Mouse (Mus musculus) MEL (cell line): Measurements from ENCODE around the gene Iqcd. TPM values are rescaled to one million over a fixed set of nuclear protein-coding genes. Genes with fewer than 3 reads are reported as not detected.

Experiments
- DNase-seq: peaks from one replicate; pipeline ENCODE4 v3.0.0; 2011; ENCODE audit warnings: low read depth, low spot score
- H3K27ac ChIP-seq: 2 replicates; pipeline ENCODE4 v1.5.1; 2012; ENCODE audit warnings: low read depth, mild to moderate bottlenecking, control low read depth, low read length, moderate library complexity; ENCODE audit not compliant: control insufficient read depth
- H3K27me3 ChIP-seq, 2 experiments: fragments of 150-350 bp in 1 of 2; sonication (generic) in 1 of 2; 2 replicates each; pipeline ENCODE4 v1.6.1; 2012; ENCODE audit warnings: low read length in 2 of 2, mild to moderate bottlenecking in 2 of 2, improper control_type of control experiment in 1 of 2, moderate library complexity in 1 of 2; ENCODE audit not compliant: insufficient read depth in 2 of 2, control insufficient read depth in 1 of 2
- H3K36me3 ChIP-seq, 2 experiments: 2 replicates each; pipeline ENCODE4 v1.6.1; 2012 to 2014; ENCODE audit warnings: low read length in 2 of 2, improper control_type of control experiment in 1 of 2, inconsistent platforms in 1 of 2, mild to moderate bottlenecking in 1 of 2; ENCODE audit not compliant: insufficient read depth in 2 of 2, control insufficient read depth in 1 of 2
- H3K4me1 ChIP-seq, 2 experiments: fragments of 150-350 bp in 1 of 2; sonication (generic) in 1 of 2; 2 replicates each; pipeline ENCODE4 v1.6.1; 2012; ENCODE audit warnings: low read length in 2 of 2, improper control_type of control experiment in 1 of 2, mild to moderate bottlenecking in 1 of 2; ENCODE audit not compliant: insufficient read depth in 2 of 2, control insufficient read depth in 1 of 2
- H3K4me3 ChIP-seq, 2 experiments: fragments of 150-350 bp in 1 of 2; sonication (generic) in 1 of 2; 2 replicates each; pipeline ENCODE4 v1.5.1; 2012; ENCODE audit warnings: low read depth in 2 of 2, low read length in 2 of 2, mild to moderate bottlenecking in 2 of 2, moderate library complexity in 2 of 2, control low read depth in 1 of 2, improper control_type of control experiment in 1 of 2; ENCODE audit not compliant: control insufficient read depth in 1 of 2, insufficient read depth in 1 of 2
- H3K79me2 ChIP-seq: 2 replicates; pipeline ENCODE4 v1.6.1; 2012; ENCODE audit warnings: mild to moderate bottlenecking, low read length, moderate library complexity; ENCODE audit not compliant: control insufficient read depth, poor library complexity, insufficient read depth
- H3K9ac ChIP-seq: 2 replicates; pipeline ENCODE4 v1.6.1; 2012; ENCODE audit warnings: low read depth, mild to moderate bottlenecking, control low read depth, low read length, moderate library complexity; ENCODE audit not compliant: control insufficient read depth, poor library complexity, severe bottlenecking
- H3K9me3 ChIP-seq: fragments of 150-350 bp; sonication (generic); replicated peaks from 2 replicates; pipeline ENCODE4 v1.6.1; 2012; ENCODE audit warnings: mild to moderate bottlenecking, low read length, improper control_type of control experiment, moderate library complexity; ENCODE audit not compliant: insufficient read depth
- BHLHE40 ChIP-seq: IDR thresholded peaks from 2 replicates; pipeline ENCODE4 v1.6.1; 2012; ENCODE audit warnings: low read depth, mild to moderate bottlenecking, inconsistent platforms, low read length, improper control_type of control experiment, borderline replicate concordance
- CTCF ChIP-seq, 3 experiments: IDR thresholded peaks in 2 of 3; conservative IDR thresholded peaks in 1 of 3; 2 replicates each; pipeline ENCODE4 v1.5.1; 2011 to 2012; ENCODE audit warnings: low read length in 3 of 3, low read depth in 2 of 3, mild to moderate bottlenecking in 2 of 3, improper control_type of control experiment in 1 of 3, inconsistent platforms in 1 of 3, mixed read lengths in 1 of 3, moderate library complexity in 1 of 3; ENCODE audit not compliant: control insufficient read depth in 1 of 3, insufficient read depth in 1 of 3, poor library complexity in 1 of 3, severe bottlenecking in 1 of 3
- E2F4 ChIP-seq: IDR thresholded peaks from 2 replicates; pipeline ENCODE4 v1.6.1; 2011; ENCODE audit warnings: low read depth, low read length, improper control_type of control experiment, borderline replicate concordance
- ELF1 ChIP-seq: IDR thresholded peaks from 2 replicates; pipeline ENCODE4 v1.6.1; 2014; ENCODE audit warnings: low read depth, mild to moderate bottlenecking, inconsistent platforms, low read length, improper control_type of control experiment, moderate library complexity
- EP300 ChIP-seq, 2 experiments: IDR thresholded peaks; 2 replicates each; pipeline ENCODE4 v1.6.1; 2011; ENCODE audit warnings: improper control_type of control experiment in 2 of 2, low read length in 2 of 2, low read depth in 1 of 2, mild to moderate bottlenecking in 1 of 2
- ETS1 ChIP-seq: IDR thresholded peaks from 2 replicates; pipeline ENCODE4 v1.6.1; 2012; ENCODE audit warnings: low read depth, mild to moderate bottlenecking, inconsistent platforms, low read length, improper control_type of control experiment, moderate library complexity
- HCFC1 ChIP-seq: IDR thresholded peaks from 2 replicates; pipeline ENCODE4 v1.6.1; 2012; ENCODE audit warnings: low read depth, mild to moderate bottlenecking, inconsistent platforms, low read length, improper control_type of control experiment, moderate library complexity
- KAT2A ChIP-seq: conservative IDR thresholded peaks from 2 replicates; pipeline ENCODE4 v1.6.1; 2012; ENCODE audit warnings: low read depth, low read length, improper control_type of control experiment, inconsistent platforms
- MXI1 ChIP-seq: IDR thresholded peaks from 2 replicates; pipeline ENCODE4 v1.6.1; 2011; ENCODE audit warnings: mild to moderate bottlenecking, low read depth, low read length, improper control_type of control experiment
- MYB ChIP-seq: IDR thresholded peaks from 2 replicates; pipeline ENCODE4 v1.6.1; 2011; ENCODE audit warnings: mild to moderate bottlenecking, low read depth, low read length, improper control_type of control experiment
- NELFE ChIP-seq: IDR thresholded peaks from 2 replicates; pipeline ENCODE4 v1.6.1; 2011; ENCODE audit warnings: low read depth, low read length, improper control_type of control experiment
- POLR2A ChIP-seq, 2 experiments: IDR thresholded peaks; 2 replicates each; pipeline ENCODE4 v1.6.1; 2011 to 2012; ENCODE audit warnings: low read length in 2 of 2, mild to moderate bottlenecking in 2 of 2, control low read depth in 1 of 2, improper control_type of control experiment in 1 of 2, low read depth in 1 of 2, moderate library complexity in 1 of 2; ENCODE audit not compliant: control insufficient read depth in 1 of 2, insufficient read depth in 1 of 2, poor library complexity in 1 of 2
- POLR2AphosphoS2 ChIP-seq: IDR thresholded peaks from 2 replicates; pipeline ENCODE4 v1.6.1; 2011; ENCODE audit warnings: low read length, improper control_type of control experiment
- POLR2AphosphoS5 ChIP-seq: IDR thresholded peaks from 2 replicates; pipeline ENCODE4 v1.6.1; 2012; ENCODE audit warnings: low read depth, borderline replicate concordance, mild to moderate bottlenecking, inconsistent platforms, low read length, moderate library complexity, mixed read lengths
- RAD21 ChIP-seq: IDR thresholded peaks from 2 replicates; pipeline ENCODE4 v1.6.1; 2011; ENCODE audit warnings: mild to moderate bottlenecking, low read depth, low read length, improper control_type of control experiment
- SIN3A ChIP-seq: IDR thresholded peaks from 2 replicates; pipeline ENCODE4 v1.6.1; 2012; ENCODE audit warnings: low read length, improper control_type of control experiment, inconsistent platforms
- SMC3 ChIP-seq: IDR thresholded peaks from 2 replicates; pipeline ENCODE4 v1.6.1; 2011; ENCODE audit warnings: low read depth, low read length, improper control_type of control experiment
- TBP ChIP-seq: IDR thresholded peaks from 2 replicates; pipeline ENCODE4 v1.8.0; 2011; ENCODE audit warnings: low read depth, low read length, improper control_type of control experiment
- TCF12 ChIP-seq: IDR thresholded peaks from 2 replicates; pipeline ENCODE4 v1.6.1; 2014; ENCODE audit warnings: low read depth, mild to moderate bottlenecking, inconsistent platforms, low read length, improper control_type of control experiment, moderate library complexity
- UBTF ChIP-seq: IDR thresholded peaks from 2 replicates; pipeline ENCODE4 v1.6.1; 2012; ENCODE audit warnings: low read depth, mild to moderate bottlenecking, inconsistent platforms, low read length, improper control_type of control experiment, moderate library complexity, borderline replicate concordance; ENCODE audit not compliant: insufficient read depth
- USF1 ChIP-seq: IDR thresholded peaks from 2 replicates; pipeline ENCODE4 v1.6.1; 2014; ENCODE audit warnings: low read depth, mild to moderate bottlenecking, inconsistent platforms, low read length, improper control_type of control experiment, moderate library complexity
- USF2 ChIP-seq, 2 experiments: IDR thresholded peaks; 2 replicates each; pipeline ENCODE4 v1.6.1; 2011 to 2012; ENCODE audit warnings: improper control_type of control experiment in 2 of 2, low read length in 2 of 2, borderline replicate concordance in 1 of 2, inconsistent platforms in 1 of 2, low read depth in 1 of 2, mild to moderate bottlenecking in 1 of 2; ENCODE audit not compliant: insufficient read depth in 1 of 2
- ZMIZ1 ChIP-seq: IDR thresholded peaks from 2 replicates; pipeline ENCODE4 v1.6.1; 2012; ENCODE audit warnings: low read depth, mild to moderate bottlenecking, inconsistent platforms, low read length, improper control_type of control experiment, moderate library complexity
- polyA plus RNA-seq, 2 experiments: library from polyadenylated mRNA; stranded (reverse) in 1 of 2; unstranded in 1 of 2; fragments of >175 nt in 1 of 2; fragments of >200 nt in 1 of 2; gene quantifications; 2 replicates each; pipeline versions ENCODE4 v1.2.1 to v1.2.4; 2012; ENCODE audit warnings: low replicate concordance in 2 of 2, low read depth in 1 of 2; ENCODE audit not compliant: insufficient read length in 2 of 2, insufficient read depth in 1 of 2, missing spikeins in 1 of 2
- total RNA-seq: library from RNA; depleted of rRNA; stranded (reverse); fragments of 300-350 nt; gene quantifications from 2 replicates; pipeline ENCODE4 v1.2.3, GENCODE M21; 2012

Iqcd gene
- total and polyA plus RNA-seq, 3 experiments: 1.1 to 2.2 TPM; not detected in 1

GRCm38 (mm10) chr5:120566681-120567252 is 22.0 kb upstream of the Iqcd start:
- Histone ChIP-seq H3K27me3 (no peaks in the 10 kb centered on the region), H3K36me3 (0 out of 4 replicates have a peak, but pooled peaks cover 0 to 3% of the 10 kb centered on the region in 2 experiments), H3K4me1 (peaks cover 0 to 5% of the 10 kb centered on the region in 2 experiments; a peak in 2 of 4 replicates), H3K9ac (no peak overlapping the region), H3K79me2 (no peaks in the 10 kb centered on the region), H3K4me3 (no peak overlapping the region), H3K27ac (no peak overlapping the region), H3K9me3 (no peaks in the 10 kb centered on the region)
- DNase-seq: no peak
- TF ChIP-seq RAD21: no peak
- TF ChIP-seq TCF12: no peak
- TF ChIP-seq ETS1: no peak
- no peak for TF ChIP-seq POLR2AphosphoS2
- no peak for TF ChIP-seq NELFE
- no peak for TF ChIP-seq E2F4
- no peak for TF ChIP-seq ZMIZ1
- TF ChIP-seq UBTF: no peak
- TF ChIP-seq KAT2A: no peak
- TF ChIP-seq CTCF (IDR thresholded peaks at IDR 0.05 in 2 of 3, conservative IDR thresholded peaks at IDR 0.05 in 1 of 3; ENCODE audit: control insufficient read depth in 1 of 3, insufficient read depth in 1 of 3, low read depth in 2 of 3, low read length in 3 of 3, poor library complexity in 1 of 3, severe bottlenecking in 1 of 3): no peak

- peaks cover 0 to 5% of the 10 kb centered on the region in 2 experiments; a peak in 2 of 4 replicates for H3K4me1 ChIP-seq
Observed at GRCm38 (mm10) chr5:120567253-120567701, 21.5 kb upstream of the Iqcd start.

More at GRCm38 (mm10) chr5:120567253-120567701, 21.5 kb upstream of the Iqcd start:
- H3K79me2 ChIP-seq: no peaks in the 10 kb centered on the region
- H3K27ac ChIP-seq: no peak overlapping the region
- no peak overlapping the region for H3K4me3 ChIP-seq
- TF ChIP-seq MXI1 (no peak), SMC3 (no peak), BHLHE40 (no peak), E2F4 (no peak), TCF12 (no peak), MYB (no peak), TBP (no peak), POLR2AphosphoS5 (no peak), USF1 (no peak), POLR2A (IDR thresholded peaks at IDR 0.05; ENCODE audit: control insufficient read depth in 1 of 2, insufficient read depth in 1 of 2, low read depth in 1 of 2, low read length in 2 of 2, poor library complexity in 1 of 2) (no peak), RAD21 (no peak), SIN3A (no peak), HCFC1 (no peak), USF2 (IDR thresholded peaks at IDR 0.05; ENCODE audit: borderline replicate concordance in 1 of 2, insufficient read depth in 1 of 2, low read depth in 1 of 2, low read length in 2 of 2) (no peak), EP300 (IDR thresholded peaks at IDR 0.05; ENCODE audit: low read depth in 1 of 2, low read length in 2 of 2) (no peak), CTCF (IDR thresholded peaks at IDR 0.05 in 2 of 3, conservative IDR thresholded peaks at IDR 0.05 in 1 of 3; ENCODE audit: control insufficient read depth in 1 of 3, insufficient read depth in 1 of 3, low read depth in 2 of 3, low read length in 3 of 3, poor library complexity in 1 of 3, severe bottlenecking in 1 of 3) (no peak), ZMIZ1 (no peak), ELF1 (no peak), NELFE (no peak)
- DNase-seq: no peak
- H3K9ac ChIP-seq: no peak overlapping the region
- 0 out of 4 replicates have a peak, but pooled peaks cover 0 to 3% of the 10 kb centered on the region in 2 experiments for H3K36me3 ChIP-seq
- H3K9me3 ChIP-seq: no peaks in the 10 kb centered on the region
- no peaks in the 10 kb centered on the region for H3K27me3 ChIP-seq
